Mouse (Mus musculus) mature B cell (primary cell): Measurements from ENCODE around the gene Tmem236.

Source experiments
- in situ Hi-C: fragments of 300-500 bp; cut with MboI; formaldehyde crosslinking; loops from 2 replicates; pipeline ENCODE4 v1.14.3; 2019

Gene Tmem236

DNA sequence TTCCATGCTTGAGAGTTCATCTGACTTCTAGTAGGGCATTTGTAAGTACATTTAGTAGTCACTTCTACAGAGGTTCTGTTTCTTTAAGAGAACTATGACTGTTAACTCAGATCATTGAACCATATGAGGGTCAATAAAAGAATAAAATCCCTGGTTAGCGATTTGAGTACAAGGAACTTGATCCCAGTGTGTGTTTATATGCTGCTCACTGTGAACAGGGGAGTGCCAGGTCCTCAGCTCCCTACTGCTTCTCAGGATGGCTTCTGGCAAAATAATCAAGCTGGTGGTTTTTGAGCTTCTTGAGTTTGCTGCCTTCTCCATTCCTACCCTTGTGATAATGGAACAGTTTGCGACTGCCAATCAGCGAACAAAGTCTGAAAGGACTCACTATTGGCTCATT, at the start of gene Tmem236:
Gene Tmem236, plus strand, starts transcription at position 190 of the 400 bp plus-strand sequence.
- in situ Hi-C loops = loop anchor here (25.0 kb wide), 1 partner anchor 113 kb away; no protein-coding TSS in a partner anchor

GRCm38 (mm10) chr2:14126387-14126786, 47.9 kb upstream of the Tmem236 start:
- in situ Hi-C loops = no loop called here

DNA sequence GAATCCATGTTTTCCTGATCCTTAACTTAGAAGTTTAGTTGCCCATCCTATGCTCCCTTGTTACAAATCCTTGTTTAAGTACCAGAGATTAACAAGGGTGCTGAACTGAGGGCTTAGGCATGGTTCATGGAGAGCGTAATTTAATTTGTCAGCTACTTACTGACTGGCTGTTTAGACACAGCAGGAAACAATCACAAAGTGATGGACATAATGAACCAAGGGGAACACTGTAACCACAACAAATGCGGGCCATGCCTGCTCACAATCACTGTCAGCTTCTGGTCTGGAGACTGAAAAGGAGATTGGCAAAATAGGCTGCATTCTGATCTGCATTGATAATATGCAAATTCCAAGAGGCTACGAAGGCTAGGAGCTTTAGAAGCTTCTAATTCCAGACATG, 46.7 kb upstream of the Tmem236 start:
- in situ Hi-C loops = no loop called here

- in situ Hi-C loops = loop anchor here (10.0 kb wide), 1 partner anchor 76 kb away; the partner anchor contains the start of gene Hacd1
These were observed 43.5 kb upstream of the Tmem236 start for GRCm38 (mm10) chr2:14130641-14131339.

GRCm38 (mm10) chr2:14132468-14133326, 41.6 kb upstream of the Tmem236 start:
- in situ Hi-C loops = loop anchor here (10.0 kb wide), 1 partner anchor 78 kb away; the partner anchor contains the start of gene Hacd1

DNA sequence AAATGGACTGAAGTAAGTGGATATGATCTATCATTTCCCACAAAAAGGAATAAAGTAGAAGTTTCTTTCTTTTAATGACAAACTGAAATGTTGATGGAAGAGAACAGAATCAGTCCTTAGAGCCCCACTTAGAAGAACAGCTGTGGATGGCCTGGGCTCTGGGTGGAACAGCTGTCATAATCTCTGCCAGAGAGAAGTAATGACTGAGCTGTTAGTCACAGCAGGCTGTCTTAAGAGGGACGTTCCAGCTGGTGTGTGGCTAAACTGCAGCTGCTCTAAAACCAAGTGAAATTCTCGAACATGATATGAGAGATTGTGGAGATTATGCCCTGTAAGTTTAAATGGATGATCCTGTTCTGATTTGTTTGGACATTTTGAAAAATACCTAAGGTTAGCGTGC, 37.4 kb upstream of the Tmem236 start:
- in situ Hi-C loops = loop anchor here (10.0 kb wide), 1 partner anchor 82 kb away; the partner anchor contains the start of gene Hacd1

DNA sequence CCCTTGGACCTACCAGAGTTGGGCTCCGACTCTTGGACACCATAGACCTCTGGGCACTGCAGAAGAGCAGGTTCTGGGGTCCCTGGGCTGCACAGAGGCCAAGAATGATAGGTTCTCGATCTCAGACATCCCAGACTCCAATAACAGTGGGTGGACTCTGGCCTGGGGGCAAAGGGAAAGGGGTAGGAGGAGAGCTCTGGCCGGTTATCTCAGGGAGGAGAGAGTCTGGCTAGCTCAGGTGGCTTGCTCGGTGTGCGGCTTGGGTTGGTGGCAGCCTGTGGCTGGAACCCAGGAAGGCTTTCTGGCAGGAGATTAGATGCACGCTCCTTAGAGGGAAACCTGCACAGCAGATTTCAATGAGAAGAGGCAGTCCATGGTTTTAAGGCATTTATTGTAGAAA, 34.7 kb upstream of the Tmem236 start:
- in situ Hi-C loops = loop anchor here (10.0 kb wide), 1 partner anchor 85 kb away; the partner anchor contains the start of gene Hacd1

DNA sequence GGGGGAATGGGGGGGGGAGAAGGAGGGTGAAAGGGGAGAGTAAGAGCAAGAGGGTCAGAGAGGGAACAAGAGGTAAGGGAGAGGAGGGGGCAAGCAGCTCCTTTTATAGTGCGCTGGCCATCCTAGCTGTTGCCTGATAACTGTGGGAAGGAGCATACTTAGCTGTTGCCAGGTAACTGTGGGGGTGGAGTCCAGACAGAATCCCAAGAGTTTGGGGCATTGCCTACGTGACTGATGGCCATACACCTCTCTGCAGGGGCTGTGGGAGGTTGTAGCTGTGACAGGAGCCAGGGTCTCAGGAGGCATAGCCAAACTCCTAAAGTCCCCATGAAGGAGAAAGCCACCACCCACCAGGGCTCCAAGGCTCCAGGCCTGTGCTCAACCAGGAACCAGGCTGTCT, 34.3 kb upstream of the Tmem236 start:
- in situ Hi-C loops = no loop called here

GRCm38 (mm10) chr2:14145311-14145710, 29.0 kb upstream of the Tmem236 start:
- in situ Hi-C loops = no loop called here

DNA sequence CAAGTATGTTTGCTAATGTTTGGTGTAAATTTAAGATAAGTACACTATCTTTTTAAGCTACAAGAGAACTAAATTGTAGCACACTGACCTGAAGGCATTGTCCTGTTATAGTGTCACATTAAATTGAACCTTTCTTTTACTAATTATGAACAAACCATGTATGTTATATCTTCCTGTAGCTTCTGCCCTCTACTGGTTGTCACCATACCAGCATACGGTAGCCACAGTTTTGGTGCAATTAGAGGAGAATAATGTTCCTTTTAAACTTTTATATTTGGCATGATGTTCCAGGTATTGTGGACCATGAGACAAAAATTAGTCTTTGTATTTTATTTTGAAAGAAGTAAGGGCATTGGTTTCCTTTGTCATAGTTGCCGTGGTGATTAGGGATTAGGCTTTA, 27.4 kb upstream of the Tmem236 start:
- in situ Hi-C loops = no loop called here

GRCm38 (mm10) chr2:14150829-14151228, 23.5 kb upstream of the Tmem236 start:
- in situ Hi-C loops = loop anchor here (25.0 kb wide), 1 partner anchor 136 kb away; no protein-coding TSS in a partner anchor

GRCm38 (mm10) chr2:14151854-14152253, 22.5 kb upstream of the Tmem236 start:
- in situ Hi-C loops = loop anchor here (25.0 kb wide), 1 partner anchor 135 kb away; no protein-coding TSS in a partner anchor

DNA sequence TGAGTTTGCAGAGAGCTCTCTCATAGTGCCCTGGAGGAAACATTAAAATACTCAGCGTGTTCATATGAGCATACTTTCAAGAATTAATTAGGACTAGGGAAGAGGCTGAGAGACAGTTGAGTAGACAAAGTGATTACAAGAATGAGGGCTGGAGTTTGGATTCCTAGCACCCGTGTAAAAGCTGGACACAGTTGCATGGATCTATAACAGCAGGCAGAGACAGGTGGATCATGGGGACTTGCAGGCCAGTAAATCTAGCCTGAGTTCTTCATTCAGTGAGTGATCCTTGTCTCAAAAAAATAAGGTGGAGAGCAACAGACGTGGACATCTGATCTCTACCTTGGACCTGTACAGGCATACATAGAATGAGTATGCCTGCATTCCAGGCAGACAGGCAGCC, 15.3 kb upstream of the Tmem236 start:
- in situ Hi-C loops = loop anchor here (25.0 kb wide), 1 partner anchor 128 kb away; no protein-coding TSS in a partner anchor

DNA sequence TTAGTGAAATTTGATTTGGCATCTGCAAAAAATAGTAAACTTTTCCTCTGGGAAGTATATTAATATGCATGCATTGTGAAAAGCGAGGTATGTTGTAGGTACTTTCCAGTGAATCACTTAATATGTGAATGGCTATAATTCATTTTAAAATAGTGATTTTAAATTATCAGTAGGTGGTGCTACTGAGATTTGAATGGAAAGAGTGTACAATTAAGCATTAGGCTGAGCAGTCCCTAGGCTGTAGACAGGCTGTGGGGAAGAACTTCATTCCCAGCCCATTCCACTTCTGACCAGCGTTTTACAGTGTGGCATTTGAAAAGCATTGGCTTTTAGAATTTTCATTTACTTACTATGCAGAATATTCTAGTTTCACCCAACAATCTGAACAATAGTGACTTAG, 14.6 kb upstream of the Tmem236 start:
- in situ Hi-C loops = loop anchor here (25.0 kb wide), 1 partner anchor 128 kb away; no protein-coding TSS in a partner anchor

DNA sequence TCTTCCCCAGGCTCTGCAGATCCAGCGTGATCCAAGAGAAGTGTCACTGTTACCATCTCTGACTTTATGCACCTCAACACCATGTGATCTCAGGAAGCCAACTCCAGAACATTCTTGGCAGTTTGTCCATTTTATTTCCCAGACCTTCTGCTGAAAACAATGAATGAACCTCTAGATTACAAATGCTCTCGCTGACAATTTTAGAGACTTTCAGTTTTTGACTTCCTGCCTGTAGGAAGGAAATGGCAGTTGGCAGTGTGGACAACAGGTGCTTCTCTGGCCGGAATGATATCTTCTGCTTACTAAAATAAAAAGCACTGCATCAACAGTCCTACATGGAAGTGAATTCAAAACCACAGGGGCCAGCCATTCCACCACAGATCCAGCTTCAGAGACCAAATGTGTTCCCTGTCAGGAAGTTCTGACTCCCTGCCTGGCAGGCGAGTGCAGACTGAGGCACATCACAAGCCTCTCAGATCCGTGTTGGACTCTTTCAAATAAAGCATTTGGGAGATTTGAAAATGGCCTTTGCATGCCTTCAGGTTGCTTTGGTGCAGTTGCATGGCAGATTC, 9.8 kb upstream of the Tmem236 start:
- in situ Hi-C loops = loop anchor here (25.0 kb wide), 1 partner anchor 123 kb away; no protein-coding TSS in a partner anchor

DNA sequence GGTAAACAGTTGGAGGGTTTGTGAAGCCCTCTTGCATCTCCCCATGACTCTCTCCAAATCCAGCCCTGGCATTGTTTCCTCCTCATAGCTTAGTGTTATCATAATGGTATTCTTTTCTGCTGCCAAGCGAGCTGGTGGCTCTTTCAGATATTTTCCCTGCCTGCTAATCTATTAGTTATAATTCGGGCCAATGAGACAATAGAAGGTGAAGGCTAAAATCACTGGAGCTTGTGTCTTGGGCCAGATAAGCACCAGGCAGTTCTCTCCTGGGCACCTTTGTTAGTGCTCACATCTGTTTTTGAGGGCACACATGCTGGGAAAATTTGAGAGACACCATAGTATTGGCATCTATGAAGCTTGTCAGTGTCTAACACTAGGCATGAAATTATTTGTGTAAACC, 9.3 kb upstream of the Tmem236 start:
- in situ Hi-C loops = loop anchor here (25.0 kb wide), 1 partner anchor 122 kb away; no protein-coding TSS in a partner anchor

DNA sequence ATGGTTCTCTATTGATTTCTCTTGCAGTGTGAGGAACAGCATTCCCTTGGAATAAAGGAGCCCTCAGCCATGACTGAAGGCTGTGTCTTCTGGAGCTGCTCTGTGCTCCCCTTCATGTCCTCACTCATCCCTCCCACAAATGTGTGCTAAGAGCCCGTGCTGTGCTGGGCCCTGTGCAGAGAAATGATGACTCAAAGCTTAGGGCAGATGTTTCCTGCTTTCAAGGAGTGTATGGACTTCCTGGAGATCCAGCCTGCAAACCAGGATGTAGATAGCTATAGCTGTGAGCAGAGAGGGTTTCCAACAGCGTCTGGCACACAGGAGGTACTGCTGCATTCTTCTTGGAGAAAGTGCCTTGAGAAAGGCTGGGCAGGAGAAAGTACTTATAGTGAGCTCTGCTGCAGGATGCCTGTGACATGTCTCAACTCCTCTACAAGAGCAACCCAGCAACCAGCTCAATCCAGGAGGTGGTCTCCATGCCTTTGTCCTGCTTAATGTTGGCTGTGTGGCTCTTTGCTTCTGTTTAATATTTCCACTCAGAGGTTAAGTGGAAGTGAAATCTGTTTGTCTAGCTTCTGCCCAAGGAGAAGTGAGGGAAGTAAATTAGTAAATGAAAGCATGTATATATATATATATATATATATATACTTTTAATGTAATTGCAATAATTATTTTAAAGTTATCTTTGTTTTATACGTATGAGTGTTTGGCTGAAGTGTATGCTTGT, 8.5 kb upstream of the Tmem236 start:
- in situ Hi-C loops = loop anchor here (25.0 kb wide), 1 partner anchor 122 kb away; no protein-coding TSS in a partner anchor

- in situ Hi-C loops = loop anchor here (25.0 kb wide), 1 partner anchor 120 kb away; no protein-coding TSS in a partner anchor
These were observed 6.6 kb upstream of the Tmem236 start for GRCm38 (mm10) chr2:14167721-14168120.

DNA sequence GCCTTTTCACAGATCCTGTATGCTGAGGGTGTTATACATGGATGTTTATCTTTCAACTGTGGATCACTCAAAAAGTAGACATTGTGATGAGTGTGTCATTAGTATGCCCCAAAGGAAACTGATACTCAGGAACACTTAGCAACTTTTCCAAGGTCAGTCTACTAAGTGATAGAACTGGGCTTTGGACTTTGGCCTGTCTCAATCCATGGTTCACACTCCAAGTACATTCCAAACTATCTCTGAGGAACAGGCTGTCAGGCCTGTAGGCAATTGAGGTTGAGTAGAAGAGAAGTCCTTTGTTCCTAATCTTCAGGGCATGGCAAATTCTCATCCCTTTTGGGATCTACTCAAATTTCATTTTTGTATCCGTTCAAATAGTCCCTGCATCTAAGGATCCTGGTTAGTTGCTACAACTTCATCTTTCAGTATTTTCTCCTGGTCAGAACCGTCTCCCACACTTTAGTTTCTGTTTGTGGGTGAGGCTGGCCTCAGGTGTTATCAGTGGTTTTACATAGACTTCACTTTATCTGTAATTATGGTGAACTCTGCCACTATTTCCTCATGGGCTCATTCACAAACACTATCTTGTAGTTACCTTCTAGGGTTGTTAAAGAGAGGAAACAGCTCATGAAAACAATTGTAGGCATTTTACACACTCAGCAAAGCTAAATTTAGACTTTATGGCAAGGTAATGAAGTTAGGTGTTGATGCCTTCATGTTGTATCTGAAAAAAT, 2.3 kb downstream of the Tmem236 start:
- in situ Hi-C loops = no loop called here

DNA sequence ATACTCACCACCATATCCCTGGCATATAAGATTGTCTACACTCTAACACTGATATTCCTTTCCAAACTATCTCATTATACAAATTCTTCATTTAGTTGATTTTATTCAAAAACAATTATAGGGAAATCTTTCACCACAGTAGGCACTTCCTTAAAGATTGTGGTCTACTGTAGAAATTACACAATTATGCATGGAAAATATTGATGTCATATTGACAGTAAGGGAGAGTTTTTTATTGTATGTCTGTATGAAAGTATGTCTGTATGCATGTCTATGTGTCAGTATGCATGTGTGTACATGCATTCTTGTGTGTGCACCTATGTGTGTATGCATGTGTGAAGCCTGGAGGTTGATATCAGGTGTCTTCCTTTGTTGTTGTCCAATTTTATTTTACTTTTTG, 10.1 kb downstream of the Tmem236 start:
- in situ Hi-C loops = no loop called here
